Mouse (Mus musculus): ENCODE results near the gene Bbs9.

- no peak for TF ChIP-seq CTCF (IDR thresholded peaks at IDR 0.05)
- no peak for TF ChIP-seq POLR2A (IDR thresholded peaks at IDR 0.05; ENCODE audit: insufficient read depth, low read depth, low read length)
- TF ChIP-seq EP300 (IDR thresholded peaks at IDR 0.05; ENCODE audit: insufficient read depth, low read depth, low read length) = no peak
Observed at GRCm38 (mm10) chr9:22468899-22469259, 6.6 kb upstream of the Bbs9 start.

Data from heart, adult 2 months (tissue).